Mouse (Mus musculus): ENCODE data around the gene Eml4.
A peak's percentile ranks its signal among the peaks of the same experiment; 100 is the strongest.

DNA sequence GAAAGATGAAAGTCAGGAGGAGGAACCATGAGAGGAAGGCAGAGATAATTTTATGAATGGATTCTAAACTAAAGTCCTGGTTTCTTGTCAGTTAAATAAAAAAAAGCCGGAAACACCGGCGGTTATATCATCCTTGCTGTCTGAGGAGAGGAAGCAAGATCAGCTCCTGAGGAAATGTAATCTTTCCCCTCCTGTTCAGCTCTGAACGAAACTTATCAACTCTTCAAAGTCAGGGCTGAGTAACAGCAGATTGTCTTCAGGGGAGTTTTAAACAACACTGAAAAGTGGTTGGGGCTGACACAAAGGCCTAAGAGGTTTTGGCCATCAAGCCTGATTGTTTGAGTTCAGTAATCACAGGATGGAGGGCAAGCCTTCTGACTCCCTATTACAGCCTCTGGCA lies 35.3 kb upstream of the Eml4 start:
- TF ChIP-seq ZMIZ1 (IDR thresholded peaks at IDR 0.05; ENCODE audit: low read depth, low read length) (no peak), CTCF (IDR thresholded peaks at IDR 0.05 in 2 of 3, conservative IDR thresholded peaks at IDR 0.05 in 1 of 3; ENCODE audit: control insufficient read depth in 1 of 3, insufficient read depth in 1 of 3, low read depth in 2 of 3, low read length in 3 of 3, poor library complexity in 1 of 3, severe bottlenecking in 1 of 3) (no peak), POLR2AphosphoS5 (IDR thresholded peaks at IDR 0.05; ENCODE audit: borderline replicate concordance, low read depth, low read length) (no peak), JUND (IDR thresholded peaks at IDR 0.05; ENCODE audit: low read depth, low read length) (no peak), POLR2A (IDR thresholded peaks at IDR 0.05; ENCODE audit: control insufficient read depth in 1 of 2, insufficient read depth in 1 of 2, low read depth in 1 of 2, low read length in 2 of 2, poor library complexity in 1 of 2) (no peak), EP300 (IDR thresholded peaks at IDR 0.05; ENCODE audit: low read depth in 1 of 2, low read length in 2 of 2) (peak; percentile 91)
